Mouse (Mus musculus): ENCODE measurements around the gene Gm10354. TPM values are rescaled to one million over a fixed set of nuclear protein-coding genes. Genes with fewer than 3 reads are reported as not detected.

Gm10354 gene
- not detected in 2 replicates for polyA plus RNA-seq (2012; rRNA removed)

GRCm38 (mm10) chr5:14978835-14979234 is at the start of gene Gm10354:
TSS of gene Gm10354 (minus strand) at chr5:14978935.

GRCm38 (mm10) chr5:14938329-14938728 is 40.4 kb downstream of the Gm10354 start, which contains the start of gene Speer4e:
TSS of gene Speer4e (minus strand) at chr5:14938429.

Other genes with a start within 250 kb of the Gm10354 start
- gene Gm9758, start 64.0 kb downstream of the Gm10354 start, polyA plus RNA-seq (2012; rRNA removed), result not detected in 2 replicates
- not detected in 2 replicates for gene Speer4e, start 40.5 kb downstream of the Gm10354 start, polyA plus RNA-seq (2012; rRNA removed)
- not detected in 2 replicates for gene Gm17019, start 54.1 kb upstream of the Gm10354 start, polyA plus RNA-seq (2012; rRNA removed)

Measured in liver, embryonic 14 days (tissue).